Mouse (Mus musculus): Measurements from ENCODE around the gene 2610528J11Rik. TPM values are rescaled to one million over a fixed set of nuclear protein-coding genes. Genes with fewer than 3 reads are reported as not detected.
"Not testable (repeated sequence)": the region's sequence is repeated elsewhere in the genome, so short reads cannot be mapped to it uniquely, and the experiment has no call there.

2610528J11Rik gene
- 3.7 TPM in 1 of 2 replicates, not detected in the other for polyA plus RNA-seq (2015; fragmentation: Nextera tagmentation; extraction: Ambion mirVana)

DNA sequence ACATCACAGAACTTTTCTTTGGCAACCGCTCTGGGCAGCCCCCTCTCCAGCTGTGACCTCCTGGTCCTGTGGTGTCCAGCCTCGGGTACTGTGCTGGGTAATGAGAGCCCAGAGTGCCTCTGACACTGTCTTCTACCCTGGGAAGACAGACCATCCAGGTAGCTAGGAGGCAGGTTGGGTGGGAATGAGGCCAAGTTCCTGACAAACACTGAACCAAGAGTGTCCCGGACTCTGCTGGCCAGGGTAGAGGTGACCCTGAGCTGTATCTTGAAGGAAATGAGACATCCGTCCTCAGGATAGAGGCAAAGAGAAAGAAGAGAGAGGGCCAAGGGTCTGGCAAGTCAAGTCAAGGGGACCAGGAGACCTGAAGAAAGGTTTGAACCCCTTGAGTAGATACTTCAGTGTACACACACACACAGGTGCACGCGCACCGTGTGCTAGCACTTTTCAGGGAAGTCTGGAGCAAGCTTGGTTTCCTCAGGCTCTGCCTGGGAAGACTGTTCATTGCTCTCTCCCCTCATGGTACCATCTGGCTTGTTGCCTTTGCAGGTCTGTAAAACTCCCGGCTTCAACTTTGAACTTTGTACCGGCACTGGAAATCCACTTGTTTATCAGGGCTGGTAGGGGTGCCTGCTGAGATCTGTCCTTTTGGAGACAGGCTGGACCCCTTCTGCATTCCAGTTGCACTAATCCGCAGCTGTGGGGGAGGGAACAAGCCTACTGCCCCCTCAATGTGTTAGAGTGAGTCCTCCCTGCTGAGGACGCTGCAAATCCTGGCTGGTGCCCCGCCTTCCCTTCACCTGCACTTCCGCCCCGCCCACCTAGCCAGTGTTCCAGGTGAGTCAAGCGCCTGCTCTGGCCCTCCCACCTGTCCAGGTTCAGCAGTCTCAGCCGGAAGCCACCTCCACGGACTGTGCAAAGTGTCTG lies at the start of gene 2610528J11Rik:
Gene 2610528J11Rik (plus strand): TSS at position 592 of the 927 bp plus-strand sequence.
- no peaks in the 10 kb centered on the region for H3K27me3 ChIP-seq (replicated peaks)
- H3K9ac ChIP-seq (replicated peaks): no peak within 1 kb of the TSS
- no peak within 1 kb of the TSS for H3K4me3 ChIP-seq (replicated peaks)
- H3K4me2 ChIP-seq: no peak within 1 kb of the TSS
- H3K36me3 ChIP-seq: no peaks in the 10 kb centered on the region
- no peak within 1 kb of the TSS for H3K27ac ChIP-seq (replicated peaks)
- H3K9me3 ChIP-seq (replicated peaks): no peaks in the 10 kb centered on the region
- no peaks in the 10 kb centered on the region for H3K4me1 ChIP-seq
- ATAC-seq (ENCODE audit: low FRiP score): no peak
- WGBS: 47% methylated on average over 17 of the region's 17 CpGs

DNA sequence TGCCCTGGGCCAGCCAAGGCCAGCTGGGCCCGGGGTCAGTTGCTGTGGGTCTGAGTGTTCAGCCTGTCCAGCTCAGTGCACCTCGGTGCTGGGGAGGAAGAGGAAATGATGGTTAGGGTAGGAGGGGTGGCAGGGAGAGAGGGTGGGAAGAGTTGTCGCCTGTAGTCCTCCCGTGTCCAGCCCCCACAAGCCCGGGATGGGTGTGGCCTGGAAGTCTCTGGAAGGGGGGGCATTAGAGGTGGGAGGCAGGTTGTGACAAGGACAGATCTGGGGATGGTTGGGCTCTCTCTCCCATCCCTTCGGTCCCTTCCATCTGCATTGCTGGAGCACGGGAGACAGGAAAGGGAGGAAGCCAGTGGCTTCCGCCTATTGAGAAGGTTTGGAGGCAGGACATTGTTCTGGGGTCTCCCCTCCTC lies 37.1 kb upstream of the 2610528J11Rik start, which contains the start of gene Tie1:
Gene Tie1 (minus strand): TSS at position 345 of the 416 bp plus-strand sequence.
- no peak within 1 kb of the TSS for H3K9ac ChIP-seq (replicated peaks)
- no peaks in the 10 kb centered on the region for H3K4me1 ChIP-seq
- no peaks in the 10 kb centered on the region for H3K9me3 ChIP-seq (replicated peaks)
- WGBS: 83% methylated on average over 8 of the region's 8 CpGs
- no peaks in the 10 kb centered on the region for H3K27me3 ChIP-seq (replicated peaks)
- ATAC-seq (ENCODE audit: low FRiP score): no peak
- H3K27ac ChIP-seq (replicated peaks): no peak within 1 kb of the TSS
- 0 out of 2 replicates have a peak within 1 kb of the TSS, but pooled peaks have one; percentile 6 for H3K4me2 ChIP-seq
- H3K36me3 ChIP-seq: no peaks in the 10 kb centered on the region
- no peak within 1 kb of the TSS for H3K4me3 ChIP-seq (replicated peaks)

DNA sequence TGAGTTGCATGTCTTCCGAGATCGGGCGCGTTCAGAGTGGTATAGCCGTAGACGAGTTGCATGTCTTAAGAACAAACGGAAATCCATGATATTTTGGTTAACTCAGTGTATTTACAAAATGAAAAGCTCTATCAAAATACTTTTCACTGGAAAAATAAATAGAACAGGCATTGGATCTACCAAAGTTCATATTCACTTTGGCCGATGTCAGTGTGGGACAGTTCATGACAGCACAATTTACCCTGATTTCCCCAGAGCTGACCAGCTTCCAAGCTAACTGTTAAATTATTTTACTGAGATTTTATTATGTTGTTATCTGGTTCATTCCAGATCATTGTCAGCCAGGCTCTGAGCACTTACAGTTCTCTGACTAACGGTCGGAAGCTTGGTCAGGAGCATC lies 36.3 kb upstream of the 2610528J11Rik start:
- Histone ChIP-seq H3K27ac (replicated peaks) (no peak overlapping the region), H3K27me3 (replicated peaks) (no peaks in the 10 kb centered on the region), H3K9ac (replicated peaks) (no peak overlapping the region), H3K36me3 (no peaks in the 10 kb centered on the region), H3K4me3 (replicated peaks) (no peak overlapping the region), H3K4me2 (no peak overlapping the region), H3K9me3 (replicated peaks) (no peaks in the 10 kb centered on the region), H3K4me1 (no peaks in the 10 kb centered on the region)
- 92% methylated on average over 10 of the region's 10 CpGs for WGBS
- no peak for ATAC-seq (ENCODE audit: low FRiP score)

DNA sequence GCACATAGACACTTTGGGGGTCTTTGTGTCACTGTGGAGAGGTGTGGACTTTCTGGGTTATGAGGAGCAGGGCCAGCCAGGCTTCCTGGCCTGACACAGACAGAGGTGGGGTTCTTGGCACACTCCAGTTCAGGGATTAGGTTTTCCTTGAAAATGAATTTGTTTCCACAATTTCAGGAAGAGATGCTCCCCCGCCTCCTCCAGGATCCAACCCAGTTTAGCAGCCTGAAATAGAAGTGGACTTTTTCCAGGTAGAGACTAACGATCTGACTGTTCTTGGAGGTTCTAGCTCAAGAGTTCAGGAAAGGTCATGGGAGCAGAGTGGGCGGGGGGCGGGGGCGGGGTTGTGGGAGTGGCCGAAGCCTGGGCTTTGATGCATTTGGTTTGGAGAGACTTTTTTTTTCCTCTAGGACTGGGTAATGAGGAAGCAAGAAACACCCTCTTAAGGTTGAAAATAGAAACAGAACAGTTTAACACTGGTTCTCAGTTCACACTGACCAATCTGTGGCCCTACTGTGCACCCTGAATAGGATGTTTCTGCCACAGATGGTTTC lies 26.6 kb upstream of the 2610528J11Rik start:
- no peaks in the 10 kb centered on the region for H3K27me3 ChIP-seq (replicated peaks)
- H3K4me1 ChIP-seq: no peaks in the 10 kb centered on the region
- no peak overlapping the region for H3K27ac ChIP-seq (replicated peaks)
- WGBS: 46% methylated on average over 6 of the region's 6 CpGs
- no peak for ATAC-seq (ENCODE audit: low FRiP score)
- H3K9ac ChIP-seq (replicated peaks): no peak overlapping the region
- H3K9me3 ChIP-seq (replicated peaks): no peaks in the 10 kb centered on the region
- H3K4me2 ChIP-seq: no peak overlapping the region
- no peak overlapping the region for H3K4me3 ChIP-seq (replicated peaks)
- H3K36me3 ChIP-seq: no peaks in the 10 kb centered on the region

DNA sequence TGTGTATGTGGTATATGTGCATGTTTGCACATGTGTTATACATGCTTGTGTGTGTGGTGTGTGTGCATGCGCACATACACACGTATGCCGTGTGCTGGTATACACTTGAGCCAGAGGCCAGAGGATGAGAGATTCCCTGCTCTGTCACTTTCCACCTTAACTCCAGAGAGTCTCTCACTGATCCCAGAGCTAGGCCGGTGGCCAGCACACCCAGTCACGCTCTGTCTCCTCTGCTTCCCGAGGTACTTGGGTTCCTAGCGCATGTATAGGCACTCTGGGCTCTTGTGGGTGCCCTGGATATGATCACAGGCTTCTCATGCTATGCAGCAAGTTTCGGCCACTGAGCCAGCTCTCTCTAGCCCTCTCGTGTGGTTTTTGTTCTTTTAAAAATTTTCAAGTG lies 26.0 kb upstream of the 2610528J11Rik start:
- Histone ChIP-seq H3K27ac (replicated peaks) (no peak overlapping the region), H3K4me3 (replicated peaks) (no peak overlapping the region), H3K36me3 (no peaks in the 10 kb centered on the region), H3K4me2 (no peak overlapping the region), H3K27me3 (replicated peaks) (no peaks in the 10 kb centered on the region), H3K9me3 (replicated peaks) (no peaks in the 10 kb centered on the region), H3K4me1 (no peaks in the 10 kb centered on the region), H3K9ac (replicated peaks) (no peak overlapping the region)
- no peak for ATAC-seq (ENCODE audit: low FRiP score)
- 70% methylated on average over 9 of the region's 9 CpGs for WGBS

DNA sequence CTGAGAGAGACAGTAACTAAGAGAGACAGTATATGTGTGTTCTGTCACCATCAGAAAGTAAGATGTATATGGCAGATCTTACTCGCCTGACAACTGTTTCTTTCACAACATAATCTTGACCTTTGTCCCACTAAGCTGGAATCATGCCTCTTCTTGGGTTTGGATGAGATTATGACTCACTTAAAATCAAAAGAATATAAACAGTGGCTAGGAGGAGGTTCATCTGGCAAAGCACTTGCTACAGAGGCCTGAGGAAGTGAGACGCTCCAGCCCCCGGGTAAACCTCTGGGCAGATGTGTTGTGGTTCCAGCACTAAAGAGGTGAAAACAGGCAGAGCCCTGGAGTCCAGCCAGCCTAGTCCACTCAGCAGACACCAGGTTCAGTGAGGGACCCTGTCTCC lies 21.2 kb upstream of the 2610528J11Rik start:
- Histone ChIP-seq H3K9ac (replicated peaks) (no peak overlapping the region), H3K27me3 (replicated peaks) (no peaks in the 10 kb centered on the region), H3K36me3 (no peaks in the 10 kb centered on the region), H3K27ac (replicated peaks) (no peak overlapping the region), H3K4me1 (no peaks in the 10 kb centered on the region), H3K4me2 (no peak overlapping the region), H3K4me3 (replicated peaks) (no peak overlapping the region), H3K9me3 (replicated peaks) (no peaks in the 10 kb centered on the region)
- no peak for ATAC-seq (ENCODE audit: low FRiP score)
- 80% methylated on average over 3 of the region's 3 CpGs for WGBS

DNA sequence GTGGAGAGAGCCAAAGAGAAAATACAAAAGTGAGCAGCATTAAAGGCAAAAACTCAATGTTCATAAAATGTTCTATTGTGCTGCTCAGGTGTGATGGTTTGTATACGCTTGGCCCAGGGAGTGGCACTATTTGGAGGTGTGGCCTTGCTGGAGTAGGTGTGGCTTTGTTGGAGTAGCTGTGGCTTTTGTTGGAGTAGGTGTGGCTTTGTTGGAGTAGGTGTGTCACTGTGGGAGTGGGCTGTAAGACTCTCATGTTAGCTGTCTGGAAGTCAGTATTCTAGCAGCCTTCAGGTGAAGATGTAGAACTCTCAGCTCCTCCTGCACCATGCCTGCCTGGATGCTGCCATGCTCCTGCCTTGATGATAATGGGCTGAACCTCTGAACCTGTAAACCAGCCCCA lies 19.6 kb upstream of the 2610528J11Rik start:
- not testable (repeated sequence) for H3K9me3 ChIP-seq (replicated peaks); H3K27me3 ChIP-seq (replicated peaks); H3K4me1 ChIP-seq; H3K4me3 ChIP-seq (replicated peaks); H3K27ac ChIP-seq (replicated peaks); H3K4me2 ChIP-seq; H3K9ac ChIP-seq (replicated peaks); H3K36me3 ChIP-seq; ATAC-seq (ENCODE audit: low FRiP score)
- 88% methylated on average over 1 of the region's 1 CpGs for WGBS

DNA sequence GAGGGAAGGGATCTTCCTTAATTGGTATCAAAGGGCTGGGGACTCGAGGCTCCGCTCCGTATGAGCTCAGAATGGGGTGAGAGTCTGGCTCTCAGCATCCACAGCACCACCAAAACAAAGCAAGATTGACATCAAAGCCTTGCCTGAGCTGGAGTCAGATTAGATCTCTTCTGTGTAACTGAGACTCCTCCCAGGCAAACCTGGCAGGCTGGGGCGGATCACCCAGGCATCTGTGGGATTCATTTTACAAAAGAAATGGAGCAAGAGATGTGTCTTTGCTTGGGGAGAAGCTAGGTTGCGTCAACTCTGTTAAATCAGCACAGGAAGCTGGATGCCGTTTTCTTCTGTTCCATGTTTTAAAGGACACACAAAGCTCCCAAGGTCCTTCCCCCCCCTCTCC lies 17.7 kb upstream of the 2610528J11Rik start:
- H3K4me3 ChIP-seq (replicated peaks): no peak overlapping the region
- H3K36me3 ChIP-seq: no peaks in the 10 kb centered on the region
- H3K9me3 ChIP-seq (replicated peaks): no peaks in the 10 kb centered on the region
- H3K4me2 ChIP-seq: no peak overlapping the region
- H3K9ac ChIP-seq (replicated peaks): no peak overlapping the region
- H3K27ac ChIP-seq (replicated peaks): no peak overlapping the region
- no peak for ATAC-seq (ENCODE audit: low FRiP score)
- 26% methylated on average over 6 of the region's 6 CpGs for WGBS
- H3K27me3 ChIP-seq (replicated peaks): no peaks in the 10 kb centered on the region
- H3K4me1 ChIP-seq: peaks cover 3% of the 10 kb centered on the region; the same call in 1 of the 2 replicates

DNA sequence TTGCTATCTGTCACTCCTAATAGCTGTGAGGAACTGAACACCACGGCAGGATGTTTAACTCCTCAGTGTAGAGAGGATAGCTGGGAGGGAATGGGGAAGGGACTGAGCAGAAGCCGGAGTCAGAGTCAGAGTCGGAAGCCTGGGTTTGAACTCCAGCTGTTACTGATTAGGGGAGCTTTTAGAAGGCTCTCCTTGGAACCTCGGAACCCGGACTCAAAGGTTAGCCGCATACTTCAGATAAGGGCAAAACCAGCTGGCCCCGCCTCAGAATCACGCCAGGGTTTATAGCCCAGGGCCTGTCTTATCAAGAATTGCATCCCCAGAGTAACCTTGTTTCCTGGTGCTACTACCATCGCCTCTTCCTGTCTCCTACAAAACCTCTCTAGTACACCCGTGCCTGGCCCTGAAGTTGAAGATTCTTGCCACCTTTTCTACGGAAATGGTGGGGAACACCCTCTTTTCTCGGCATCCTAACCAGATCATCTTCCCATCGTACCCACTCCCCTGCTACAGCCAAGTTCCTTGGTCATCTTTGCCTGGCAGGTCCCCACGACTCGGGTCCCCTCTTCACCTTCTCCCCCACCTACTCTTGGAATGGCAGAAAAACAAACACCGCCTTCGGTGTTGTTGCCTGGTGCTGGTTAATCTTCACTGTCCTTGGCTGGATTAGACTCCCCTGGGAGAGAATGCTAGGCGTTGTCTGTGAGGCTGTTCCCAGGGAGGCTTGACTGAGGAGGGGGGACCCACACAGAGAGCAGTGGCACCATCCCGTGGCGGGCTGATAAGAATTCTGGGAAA lies 9.9 kb upstream of the 2610528J11Rik start:
- H3K4me2 ChIP-seq: 0 out of 2 replicates have a peak overlapping the region, but pooled peaks have one; percentile 15
- WGBS: 30% methylated on average over 20 of the region's 20 CpGs
- H3K36me3 ChIP-seq: no peaks in the 10 kb centered on the region
- no peak overlapping the region for H3K4me3 ChIP-seq (replicated peaks)
- H3K9ac ChIP-seq (replicated peaks): no peak overlapping the region
- H3K9me3 ChIP-seq (replicated peaks): no peaks in the 10 kb centered on the region
- no peak for ATAC-seq (ENCODE audit: low FRiP score)
- no peaks in the 10 kb centered on the region; the same call in 1 of the 2 replicates for H3K27me3 ChIP-seq (replicated peaks)
- no peak overlapping the region for H3K27ac ChIP-seq (replicated peaks)
- peaks cover 8% of the 10 kb centered on the region for H3K4me1 ChIP-seq

DNA sequence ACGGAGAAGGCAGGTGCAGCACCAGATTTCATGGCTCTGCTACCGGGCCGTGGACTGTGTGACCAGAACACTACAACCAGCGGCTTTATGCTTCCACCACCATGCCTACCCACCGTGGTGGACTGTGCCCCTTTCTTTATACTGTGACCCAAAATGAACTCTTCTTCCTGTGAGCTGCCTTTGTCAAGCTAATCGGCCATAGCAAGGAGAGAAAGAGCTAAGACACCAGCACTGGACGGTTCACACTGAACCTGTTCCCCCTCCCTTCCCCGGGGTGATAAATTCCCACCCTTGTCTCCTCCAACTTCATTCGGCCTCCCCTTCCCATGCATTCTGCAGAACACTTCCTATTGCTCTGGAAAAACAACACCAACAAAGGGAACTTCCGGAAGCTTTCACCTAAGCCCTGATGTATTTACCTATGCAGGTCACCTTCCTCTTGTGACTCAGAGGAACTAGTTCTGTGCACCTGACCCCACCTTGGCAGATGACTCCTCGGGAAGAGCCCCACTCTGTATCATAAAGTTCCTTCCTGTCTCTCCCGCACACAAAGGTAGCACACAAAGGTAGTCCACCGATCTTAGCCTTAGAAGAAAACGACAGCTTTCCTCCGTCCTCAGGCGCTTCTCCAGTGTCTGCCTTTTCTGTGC lies 9.2 kb upstream of the 2610528J11Rik start:
- WGBS: 29% methylated on average over 16 of the region's 16 CpGs
- no peak overlapping the region for H3K9ac ChIP-seq (replicated peaks)
- no peak for ATAC-seq (ENCODE audit: low FRiP score)
- H3K9me3 ChIP-seq (replicated peaks): no peaks in the 10 kb centered on the region
- H3K4me2 ChIP-seq: 0 out of 2 replicates have a peak overlapping the region, but pooled peaks have one; percentile 15
- peaks cover 8% of the 10 kb centered on the region for H3K4me1 ChIP-seq
- no peaks in the 10 kb centered on the region for H3K36me3 ChIP-seq
- no peak overlapping the region for H3K4me3 ChIP-seq (replicated peaks)
- H3K27ac ChIP-seq (replicated peaks): no peak overlapping the region
- H3K27me3 ChIP-seq (replicated peaks): no peaks in the 10 kb centered on the region; the same call in 1 of the 2 replicates

DNA sequence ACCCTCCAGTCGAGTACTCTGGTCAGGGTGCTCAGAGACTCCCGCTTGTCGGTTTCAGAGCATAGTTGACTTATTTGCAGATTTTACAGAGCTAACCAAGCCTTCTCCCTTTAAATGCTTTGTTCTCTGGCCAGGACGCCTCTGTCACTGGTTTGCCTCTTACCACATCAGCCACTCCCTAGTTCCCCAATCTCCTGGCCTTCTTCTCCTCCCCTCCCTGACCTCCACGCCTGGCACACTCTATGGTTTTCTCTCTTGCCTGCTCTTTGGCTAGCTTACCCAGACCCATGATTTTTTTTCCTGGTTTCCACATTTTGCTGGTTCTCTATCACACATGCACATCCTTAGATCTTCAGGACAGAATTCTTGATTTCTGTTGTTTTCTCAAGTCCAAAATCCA lies 8.6 kb upstream of the 2610528J11Rik start:
- no peak overlapping the region for H3K4me2 ChIP-seq
- no peak overlapping the region for H3K9ac ChIP-seq (replicated peaks)
- no peak overlapping the region for H3K27ac ChIP-seq (replicated peaks)
- H3K27me3 ChIP-seq (replicated peaks): no peaks in the 10 kb centered on the region; the same call in 1 of the 2 replicates
- H3K36me3 ChIP-seq: no peaks in the 10 kb centered on the region
- no peaks in the 10 kb centered on the region for H3K9me3 ChIP-seq (replicated peaks)
- H3K4me1 ChIP-seq: peaks cover 8% of the 10 kb centered on the region
- no peak for ATAC-seq (ENCODE audit: low FRiP score)
- H3K4me3 ChIP-seq (replicated peaks): no peak overlapping the region
- WGBS: 70% methylated on average over 5 of the region's 5 CpGs
